Mouse (Mus musculus) cerebral cortex, adult 2 months (tissue): Measurements from ENCODE around the gene Cacng7.

Source experiments
- WGBS: fragments of 180-500 bp; shearing (Covaris S2); methylation state at CpG from one replicate; pipeline ENCODE4 v1.1.7; 2018; 5-methylcytosine and 5-hydroxymethylcytosine counted together

Gene Cacng7

GRCm38 (mm10) chr7:3345301-3345700 lies 12.5 kb downstream of the Cacng7 start:
- 94% methylated on average over 3 of the region's 3 CpGs for WGBS

- WGBS: 64% methylated on average over 20 of the region's 20 CpGs
Measured at GRCm38 (mm10) chr7:3347366-3348287, 14.9 kb downstream of the Cacng7 start.

- WGBS: 73% methylated on average over 5 of the region's 5 CpGs
Measured at GRCm38 (mm10) chr7:3348326-3348725, 15.6 kb downstream of the Cacng7 start.

GRCm38 (mm10) chr7:3349775-3350174 lies 17.0 kb downstream of the Cacng7 start:
- 92% methylated on average over 9 of the region's 9 CpGs for WGBS

GRCm38 (mm10) chr7:3351536-3351935 lies 18.8 kb downstream of the Cacng7 start:
- WGBS: 83% methylated on average over 1 of the region's 1 CpGs

- WGBS: 91% methylated on average over 6 of the region's 6 CpGs
Measured at GRCm38 (mm10) chr7:3354850-3355249, 22.1 kb downstream of the Cacng7 start.

GRCm38 (mm10) chr7:3360678-3361077 lies 27.9 kb downstream of the Cacng7 start:
- 91% methylated on average over 1 of the region's 1 CpGs for WGBS

- 74% methylated on average over 11 of the region's 11 CpGs for WGBS
Measured at GRCm38 (mm10) chr7:3365547-3366279, 33.0 kb downstream of the Cacng7 start.

GRCm38 (mm10) chr7:3366705-3367516 lies 34.2 kb downstream of the Cacng7 start:
- WGBS: 51% methylated on average over 42 of the region's 42 CpGs

- 29% methylated on average over 10 of the region's 11 CpGs for WGBS
Measured at GRCm38 (mm10) chr7:3367569-3367968, 34.8 kb downstream of the Cacng7 start.

GRCm38 (mm10) chr7:3368311-3368710 lies 35.6 kb downstream of the Cacng7 start:
- 37% methylated on average over 12 of the region's 12 CpGs for WGBS

- 50% methylated on average over 6 of the region's 6 CpGs for WGBS
Measured at GRCm38 (mm10) chr7:3369189-3369588, 36.4 kb downstream of the Cacng7 start.

GRCm38 (mm10) chr7:3370407-3370806 lies 37.7 kb downstream of the Cacng7 start:
- WGBS: 69% methylated on average over 4 of the region's 4 CpGs

- 90% methylated on average over 2 of the region's 2 CpGs for WGBS
Measured at GRCm38 (mm10) chr7:3372376-3372775, 39.6 kb downstream of the Cacng7 start.

GRCm38 (mm10) chr7:3373754-3374153 lies 41.0 kb downstream of the Cacng7 start:
- WGBS: 80% methylated on average over 8 of the region's 8 CpGs

- 36% methylated on average over 4 of the region's 4 CpGs for WGBS
Measured at GRCm38 (mm10) chr7:3376831-3377230, 44.1 kb downstream of the Cacng7 start.

- WGBS: 89% methylated on average over 9 of the region's 9 CpGs
Measured at GRCm38 (mm10) chr7:3382123-3382522, 49.4 kb downstream of the Cacng7 start.

- WGBS: 88% methylated on average over 5 of the region's 5 CpGs
Measured at GRCm38 (mm10) chr7:3384807-3385319, 52.1 kb downstream of the Cacng7 start.

- 71% methylated on average over 6 of the region's 6 CpGs for WGBS
Measured at GRCm38 (mm10) chr7:3386036-3386730, 53.4 kb downstream of the Cacng7 start.

GRCm38 (mm10) chr7:3387761-3388160 lies 55.0 kb downstream of the Cacng7 start:
- 78% methylated on average over 18 of the region's 18 CpGs for WGBS

- WGBS: 59% methylated on average over 6 of the region's 6 CpGs
Measured at GRCm38 (mm10) chr7:3388885-3389284, 56.1 kb downstream of the Cacng7 start.
